Mouse (Mus musculus): ENCODE measurements at regions not wholly inside any gene's neighbourhood (a gene's known extent, or its start where the extent isn't known, plus 50 kb on each side); places are given as distances from the start of the nearest gene placed in this dataset.

- no peak for DNase-seq (ENCODE audit: low spot score)
These were observed 197.1 kb upstream of the Arrdc4 start for GRCm38 (mm10) chr7:68945886-68946863.

- no peak for DNase-seq (ENCODE audit: low spot score)
These were observed 181.7 kb upstream of the Arrdc4 start for GRCm38 (mm10) chr7:68930627-68931334.

- DNase-seq (ENCODE audit: low spot score), result no peak
These were observed 180.6 kb upstream of the Arrdc4 start for GRCm38 (mm10) chr7:68929669-68930068.

GRCm38 (mm10) chr7:68925640-68926039, 176.6 kb upstream of the Arrdc4 start:
- DNase-seq (ENCODE audit: low spot score), result no peak

- no peak for DNase-seq (ENCODE audit: low spot score)
These were observed 169.8 kb upstream of the Arrdc4 start for GRCm38 (mm10) chr7:68918632-68919435.

- no peak for DNase-seq (ENCODE audit: low spot score)
These were observed 168.8 kb upstream of the Arrdc4 start for GRCm38 (mm10) chr7:68917876-68918200.

GRCm38 (mm10) chr7:68917137-68917875, 168.3 kb upstream of the Arrdc4 start:
- no peak for DNase-seq (ENCODE audit: low spot score)

- no peak for DNase-seq (ENCODE audit: low spot score)
These were observed 166.9 kb upstream of the Arrdc4 start for GRCm38 (mm10) chr7:68915976-68916375.

- DNase-seq (ENCODE audit: low spot score), result no peak
These were observed 165.3 kb upstream of the Arrdc4 start for GRCm38 (mm10) chr7:68914344-68914743.

- DNase-seq (ENCODE audit: low spot score), result no peak
These were observed 163.1 kb upstream of the Arrdc4 start for GRCm38 (mm10) chr7:68911989-68912655.

- DNase-seq (ENCODE audit: low spot score), result no peak
These were observed 162.5 kb upstream of the Arrdc4 start for GRCm38 (mm10) chr7:68911562-68911961.

- no peak for DNase-seq (ENCODE audit: low spot score)
These were observed 160.7 kb upstream of the Arrdc4 start for GRCm38 (mm10) chr7:68909694-68910093.

GRCm38 (mm10) chr7:68908401-68908834, 159.4 kb upstream of the Arrdc4 start:
- no peak for DNase-seq (ENCODE audit: low spot score)

GRCm38 (mm10) chr7:68907867-68908266, 158.8 kb upstream of the Arrdc4 start:
- DNase-seq (ENCODE audit: low spot score), result no peak

- no peak for DNase-seq (ENCODE audit: low spot score)
These were observed 157.8 kb upstream of the Arrdc4 start for GRCm38 (mm10) chr7:68906771-68907395.

GRCm38 (mm10) chr7:68905793-68906192, 156.8 kb upstream of the Arrdc4 start:
- DNase-seq (ENCODE audit: low spot score), result no peak

GRCm38 (mm10) chr7:68886173-68886572, 137.1 kb upstream of the Arrdc4 start:
- no peak for DNase-seq (ENCODE audit: low spot score)

- DNase-seq (ENCODE audit: low spot score), result no peak
These were observed 124.0 kb upstream of the Arrdc4 start for GRCm38 (mm10) chr7:68873008-68873407.

- DNase-seq (ENCODE audit: low spot score), result no peak
These were observed 115.4 kb upstream of the Arrdc4 start for GRCm38 (mm10) chr7:68864322-68865031.
